Mouse (Mus musculus): Measurements from ENCODE around the gene Gm36210. TPM values are rescaled to one million over a fixed set of nuclear protein-coding genes. Genes with fewer than 3 reads are reported as not detected.
A peak's percentile ranks its signal among the peaks of the same experiment; 100 is the strongest.

Gm36210 gene
- polyA plus RNA-seq, 1 experiment = not detected

DNA sequence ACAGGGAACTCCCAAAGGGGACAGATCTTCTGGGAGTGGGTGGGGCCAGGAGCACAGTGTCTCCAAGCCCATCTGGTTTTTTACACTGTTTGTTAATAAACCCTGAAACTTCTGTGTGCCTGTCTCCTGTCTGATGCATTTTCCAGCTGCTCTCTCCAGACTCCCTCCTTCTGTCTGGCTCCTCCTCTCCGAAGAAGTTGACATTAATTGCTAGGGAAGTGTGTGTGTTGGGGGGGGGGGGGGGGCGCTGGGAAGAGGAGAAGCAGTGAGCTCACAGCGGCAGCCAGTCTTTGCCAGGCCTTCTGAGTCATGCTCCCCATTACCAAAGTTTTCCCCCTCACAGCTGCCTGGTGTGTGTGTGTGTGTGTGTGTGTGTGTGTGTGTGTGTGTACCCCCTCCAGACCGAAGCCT is 18.6 kb upstream of the Gm36210 start:
- H3K4me3 ChIP-seq (ENCODE audit: insufficient read depth, low read depth, low read length) = no peak overlapping the region; the same call in 1 of the 2 replicates
- H3K4me1 ChIP-seq (ENCODE audit: control insufficient read depth, insufficient read depth, low read length) = peaks cover 59% of the 10 kb centered on the region
- H3K27ac ChIP-seq (ENCODE audit: insufficient read depth, low read depth, low read length) = peak overlapping the region; percentile 99
- WGBS = 3% methylated on average over 3 of the region's 4 CpGs
- TF ChIP-seq CTCF (IDR thresholded peaks at IDR 0.05; ENCODE audit: insufficient read depth, low read depth, low read length) (no peak), POLR2A (IDR thresholded peaks at IDR 0.05; ENCODE audit: insufficient read depth, low read depth, low read length) (no peak)

DNA sequence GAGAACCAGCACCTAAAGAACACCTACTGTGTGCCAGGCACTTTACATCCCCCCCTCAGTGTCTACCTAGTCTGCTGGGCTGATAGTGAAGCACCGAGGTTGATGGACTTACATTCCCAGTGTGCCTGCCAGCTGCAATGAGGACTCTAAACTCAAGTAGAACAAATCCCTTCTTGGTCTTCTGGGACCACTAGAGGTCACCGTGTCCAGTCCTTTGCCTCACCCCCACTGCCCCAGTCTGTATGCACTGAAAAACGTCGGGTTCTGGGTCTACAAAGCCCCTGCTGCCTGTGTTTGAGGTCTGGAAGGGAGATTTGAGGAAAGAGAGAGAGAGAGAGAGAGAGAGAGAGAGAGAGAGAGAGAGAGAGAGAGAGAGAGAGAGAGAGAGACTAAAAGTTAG is 18.2 kb upstream of the Gm36210 start:
- peak overlapping the region; percentile 99 for H3K27ac ChIP-seq (ENCODE audit: insufficient read depth, low read depth, low read length)
- H3K4me3 ChIP-seq (ENCODE audit: insufficient read depth, low read depth, low read length) = peak overlapping the region; percentile 45
- TF ChIP-seq CTCF (IDR thresholded peaks at IDR 0.05; ENCODE audit: insufficient read depth, low read depth, low read length) (no peak), POLR2A (IDR thresholded peaks at IDR 0.05; ENCODE audit: insufficient read depth, low read depth, low read length) (no peak)
- H3K4me1 ChIP-seq (ENCODE audit: control insufficient read depth, insufficient read depth, low read length) = peaks cover 60% of the 10 kb centered on the region
- WGBS = under 1% methylated on average over 4 of the region's 4 CpGs

DNA sequence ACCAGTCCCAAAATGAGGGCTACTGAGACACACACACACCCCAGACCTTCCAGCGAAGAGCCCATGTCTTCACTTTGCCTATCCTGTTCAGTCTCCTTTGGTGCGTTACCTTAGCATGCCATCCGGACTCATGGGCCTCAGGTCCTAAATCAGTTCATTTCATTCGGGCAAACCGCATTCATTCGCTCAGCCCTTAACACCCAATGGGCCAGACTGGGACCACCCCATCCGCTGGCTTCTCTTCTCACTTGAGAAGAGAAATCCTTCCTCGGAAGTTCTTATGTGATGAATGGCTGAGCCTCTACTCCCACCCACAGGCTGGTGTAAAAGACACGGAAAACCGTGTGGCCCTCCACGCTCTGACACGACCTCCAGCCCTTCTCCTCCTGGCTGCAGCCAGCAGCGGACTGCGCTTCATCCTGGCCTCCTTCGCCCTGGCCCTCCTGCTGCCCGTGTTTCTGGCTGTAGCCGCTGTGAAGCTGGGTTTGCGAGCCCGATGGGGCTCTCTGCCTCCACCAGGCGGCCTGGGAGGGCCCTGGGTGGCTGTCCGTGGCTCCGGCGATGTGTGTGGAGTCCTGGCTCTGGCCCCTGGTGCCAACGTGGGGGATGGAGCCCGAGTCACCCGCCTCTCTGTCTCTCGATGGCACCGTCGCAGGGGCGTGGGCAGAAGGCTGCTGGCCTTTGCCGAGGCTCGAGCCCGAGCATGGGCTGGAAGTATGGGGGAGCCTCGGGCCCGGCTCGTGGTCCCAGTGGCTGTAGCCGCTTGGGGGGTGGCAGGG is 17.5 kb upstream of the Gm36210 start:
- Histone ChIP-seq H3K4me3 (ENCODE audit: insufficient read depth, low read depth, low read length) (peak overlapping the region; percentile 45), H3K27ac (ENCODE audit: insufficient read depth, low read depth, low read length) (peak overlapping the region; percentile 99), H3K4me1 (ENCODE audit: control insufficient read depth, insufficient read depth, low read length) (peaks cover 66% of the 10 kb centered on the region)
- TF ChIP-seq CTCF (IDR thresholded peaks at IDR 0.05; ENCODE audit: insufficient read depth, low read depth, low read length) (no peak), POLR2A (IDR thresholded peaks at IDR 0.05; ENCODE audit: insufficient read depth, low read depth, low read length) (no peak)
- WGBS = 2% methylated on average over 37 of the region's 37 CpGs

DNA sequence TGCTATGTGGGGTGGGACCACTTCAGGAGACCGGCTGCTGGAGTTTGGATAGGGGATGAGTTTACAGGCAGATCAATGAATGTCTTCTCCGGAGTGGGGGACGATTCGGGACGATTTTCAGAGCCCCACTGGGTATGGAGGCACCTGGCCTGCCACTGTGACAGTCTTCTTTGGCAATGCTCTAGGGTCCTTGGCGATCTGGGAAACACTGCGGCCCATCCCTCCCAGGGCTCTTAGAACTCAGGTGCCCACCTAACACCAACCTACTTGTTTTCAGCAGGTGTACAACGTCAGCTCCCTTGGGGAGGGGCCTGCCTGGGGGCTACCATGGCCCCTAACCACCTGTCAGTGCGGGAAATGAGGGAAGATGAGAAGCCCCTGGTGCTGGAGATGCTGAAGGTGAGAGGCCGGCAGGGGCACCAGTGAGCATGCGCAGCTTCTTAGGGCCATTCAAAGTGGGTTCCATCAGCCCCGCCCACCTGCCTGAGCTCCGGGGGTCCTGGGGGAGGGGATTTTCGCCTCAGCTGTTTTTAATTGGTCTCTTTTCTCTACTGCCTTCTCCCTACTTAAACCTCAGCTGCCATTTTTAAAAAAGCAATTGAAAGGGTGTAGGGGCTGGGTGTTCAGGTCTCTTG is 16.7 kb upstream of the Gm36210 start:
- TF ChIP-seq CTCF (IDR thresholded peaks at IDR 0.05; ENCODE audit: insufficient read depth, low read depth, low read length) (no peak), POLR2A (IDR thresholded peaks at IDR 0.05; ENCODE audit: insufficient read depth, low read depth, low read length) (no peak)
- Histone ChIP-seq H3K27ac (ENCODE audit: insufficient read depth, low read depth, low read length) (peak overlapping the region; percentile 99), H3K4me3 (ENCODE audit: insufficient read depth, low read depth, low read length) (peak overlapping the region; percentile 45), H3K4me1 (ENCODE audit: control insufficient read depth, insufficient read depth, low read length) (peaks cover 66% of the 10 kb centered on the region)
- WGBS = 1% methylated on average over 14 of the region's 14 CpGs

DNA sequence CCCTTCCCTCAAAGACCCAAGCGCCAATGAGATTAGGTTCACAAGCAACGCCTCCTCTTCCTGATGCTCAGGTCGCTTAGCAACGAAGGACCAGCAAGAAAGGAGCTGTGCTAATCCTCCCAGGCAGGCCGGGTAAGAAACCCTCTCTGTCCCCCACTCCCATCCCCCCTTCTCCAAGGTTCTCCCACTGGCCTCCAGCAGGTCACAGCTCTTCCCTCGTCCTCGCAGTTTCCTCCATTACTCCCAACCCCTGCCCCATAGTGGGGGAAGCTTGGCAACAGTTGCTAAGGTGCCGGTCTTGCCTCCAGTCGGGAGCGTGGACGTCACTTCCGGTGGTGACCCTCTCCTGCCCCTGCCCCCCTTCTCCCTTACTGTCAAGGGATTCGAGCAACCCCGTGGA is 16.2 kb upstream of the Gm36210 start:
- no peak; the same call in 1 of the 2 replicates for TF ChIP-seq POLR2A (IDR thresholded peaks at IDR 0.05; ENCODE audit: insufficient read depth, low read depth, low read length)
- no peak for TF ChIP-seq CTCF (IDR thresholded peaks at IDR 0.05; ENCODE audit: insufficient read depth, low read depth, low read length)
- Histone ChIP-seq H3K4me3 (ENCODE audit: insufficient read depth, low read depth, low read length) (peak overlapping the region; percentile 45), H3K27ac (ENCODE audit: insufficient read depth, low read depth, low read length) (peak overlapping the region; percentile 99), H3K4me1 (ENCODE audit: control insufficient read depth, insufficient read depth, low read length) (peaks cover 66% of the 10 kb centered on the region)
- whole genome bisulfite sequencing = 1% methylated on average over 14 of the region's 14 CpGs

DNA sequence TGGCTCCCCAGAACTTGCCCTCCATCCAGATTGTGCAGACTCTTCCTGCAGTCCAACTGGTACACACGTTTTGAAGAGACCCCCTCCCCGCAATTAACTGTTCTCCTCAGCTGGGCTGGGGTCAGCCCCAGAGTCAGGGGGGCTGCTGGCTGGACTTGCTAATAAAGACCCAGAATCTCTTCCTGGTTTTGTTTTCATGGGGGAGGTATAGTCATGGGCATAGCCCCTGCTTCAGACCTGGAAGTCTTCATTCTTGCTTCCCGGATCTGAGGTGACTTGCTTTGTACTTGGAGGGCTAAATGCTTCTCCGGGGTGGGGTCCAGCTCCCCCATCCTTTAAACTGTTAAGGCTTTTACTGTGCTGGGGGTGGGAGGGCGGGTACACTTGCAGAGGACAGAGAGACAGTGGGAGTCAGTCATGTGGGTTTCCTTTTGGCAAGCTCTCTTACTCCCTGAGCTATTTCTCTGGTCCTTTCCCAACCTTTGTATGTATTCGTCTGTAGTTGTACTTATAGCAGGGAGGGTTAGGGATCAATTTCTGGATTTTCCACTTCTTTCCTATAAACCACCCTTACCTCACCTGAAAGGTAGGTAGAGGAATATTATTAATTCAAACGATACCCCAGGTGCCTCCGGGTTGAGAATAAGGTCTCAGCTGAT is 15.6 kb upstream of the Gm36210 start, which contains the start of gene Nat14:
Nat14 (plus strand) TSS at position 205 of the 659 bp plus-strand sequence.
- peaks cover 68% of the 10 kb centered on the region for H3K4me1 ChIP-seq (ENCODE audit: control insufficient read depth, insufficient read depth, low read length)
- peak within 1 kb of the TSS; percentile 45 for H3K4me3 ChIP-seq (ENCODE audit: insufficient read depth, low read depth, low read length)
- H3K27ac ChIP-seq (ENCODE audit: insufficient read depth, low read depth, low read length) = peak within 1 kb of the TSS; percentile 99
- no peak for TF ChIP-seq CTCF (IDR thresholded peaks at IDR 0.05; ENCODE audit: insufficient read depth, low read depth, low read length)
- no peak for TF ChIP-seq POLR2A (IDR thresholded peaks at IDR 0.05; ENCODE audit: insufficient read depth, low read depth, low read length)
- WGBS = 10% methylated on average over 8 of the region's 8 CpGs

DNA sequence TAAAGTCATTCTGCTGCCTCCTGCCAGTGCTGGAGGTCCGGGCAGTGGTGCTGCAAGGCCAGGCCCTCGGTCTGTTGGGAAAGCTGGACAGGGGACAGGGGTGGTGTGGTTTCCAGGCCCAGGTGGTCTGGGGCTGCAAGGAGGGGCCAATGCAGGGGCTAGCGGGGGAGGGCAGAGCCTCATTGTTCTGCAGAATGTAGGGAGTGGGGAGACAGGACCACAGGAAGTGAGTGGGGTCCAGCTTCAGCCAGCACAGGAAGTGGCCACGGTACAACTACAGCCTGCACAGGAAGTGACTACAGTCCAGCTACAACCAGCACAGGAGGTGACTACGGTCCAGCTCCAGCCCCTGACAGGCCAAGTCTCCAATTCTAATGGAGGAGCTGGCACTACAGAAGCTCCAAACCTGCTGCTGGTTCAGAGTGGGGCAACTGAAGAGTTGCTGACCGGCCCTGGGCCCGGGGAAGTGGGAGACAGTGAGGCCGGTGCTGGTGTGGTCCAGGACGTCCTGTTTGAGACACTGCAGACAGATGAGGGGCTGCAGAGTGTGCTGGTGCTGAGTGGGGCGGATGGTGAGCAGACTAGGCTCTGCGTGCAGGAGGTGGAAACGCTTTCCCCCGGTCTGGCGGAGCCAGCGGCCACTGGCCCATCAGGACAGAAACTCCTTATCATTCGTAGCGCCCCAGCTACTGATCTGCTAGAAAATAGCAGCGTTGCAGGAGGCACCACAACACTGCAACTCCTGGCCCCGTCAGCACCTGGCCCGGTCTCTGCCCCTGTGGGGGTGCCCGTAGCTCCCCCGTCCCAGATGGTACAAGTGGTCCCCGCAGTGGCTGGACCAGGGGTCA is 14.9 kb upstream of the Gm36210 start:
- peak overlapping the region; percentile 99 for H3K27ac ChIP-seq (ENCODE audit: insufficient read depth, low read depth, low read length)
- TF ChIP-seq POLR2A (IDR thresholded peaks at IDR 0.05; ENCODE audit: insufficient read depth, low read depth, low read length) (no peak), CTCF (IDR thresholded peaks at IDR 0.05; ENCODE audit: insufficient read depth, low read depth, low read length) (no peak)
- WGBS = 51% methylated on average over 23 of the region's 23 CpGs
- H3K4me3 ChIP-seq (ENCODE audit: insufficient read depth, low read depth, low read length) = no peak overlapping the region
- peaks cover 66% of the 10 kb centered on the region for H3K4me1 ChIP-seq (ENCODE audit: control insufficient read depth, insufficient read depth, low read length)

DNA sequence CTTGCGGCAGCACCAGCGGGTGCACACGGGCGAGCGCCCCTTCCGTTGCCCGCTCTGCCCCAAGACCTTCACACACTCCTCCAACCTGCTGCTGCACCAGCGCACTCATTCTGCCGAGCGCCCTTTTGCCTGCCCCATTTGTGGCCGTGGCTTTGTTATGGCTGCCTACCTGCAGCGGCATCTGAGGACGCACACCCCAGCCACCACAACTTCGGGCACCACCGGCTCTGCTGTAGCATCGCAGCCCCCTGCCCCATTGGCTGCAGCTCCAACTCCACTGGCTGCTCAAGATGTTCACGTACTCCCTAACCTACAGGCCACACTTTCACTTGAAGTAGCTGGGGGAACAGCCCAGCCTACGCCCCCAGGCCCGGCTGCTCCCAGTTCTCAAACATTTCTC is 14.2 kb upstream of the Gm36210 start:
- no peak overlapping the region for H3K4me3 ChIP-seq (ENCODE audit: insufficient read depth, low read depth, low read length)
- TF ChIP-seq POLR2A (IDR thresholded peaks at IDR 0.05; ENCODE audit: insufficient read depth, low read depth, low read length) (no peak), CTCF (IDR thresholded peaks at IDR 0.05; ENCODE audit: insufficient read depth, low read depth, low read length) (no peak)
- H3K27ac ChIP-seq (ENCODE audit: insufficient read depth, low read depth, low read length) = no peak overlapping the region
- peaks cover 59% of the 10 kb centered on the region for H3K4me1 ChIP-seq (ENCODE audit: control insufficient read depth, insufficient read depth, low read length)
- 89% methylated on average over 19 of the region's 19 CpGs for WGBS
